Mouse (Mus musculus) cerebellum, adult 2 months (tissue): Measurements from ENCODE around the gene Pgr15l. TPM values are rescaled to one million over a fixed set of nuclear protein-coding genes. Genes with fewer than 3 reads are reported as not detected.

Experiments used
- DNase-seq, 2 experiments: peaks; one replicate each; pipeline ENCODE4 v3.0.0; 2021
- H3K27ac ChIP-seq: fragments of 200-500 bp; 2 replicates; pipeline ENCODE4 v1.5.1; 2012; ENCODE audit warnings: low read length, control low read depth, inconsistent platforms; ENCODE audit not compliant: insufficient read depth
- H3K27me3 ChIP-seq: fragments of 200-500 bp; 2 replicates; pipeline ENCODE4 v1.6.1; 2012; ENCODE audit warnings: inconsistent platforms, mild to moderate bottlenecking, low read length, moderate library complexity; ENCODE audit not compliant: control insufficient read depth, insufficient read depth
- H3K4me1 ChIP-seq: fragments of 200-500 bp; 2 replicates; pipeline ENCODE4 v1.6.1; 2011; ENCODE audit warnings: low read length; ENCODE audit not compliant: control insufficient read depth, insufficient read depth
- H3K4me3 ChIP-seq: fragments of 200-500 bp; replicated peaks from 2 replicates; pipeline ENCODE3; 2011; ENCODE audit warnings: mild to moderate bottlenecking, low read depth, low read length, control low read depth; ENCODE audit not compliant: insufficient read depth
- CTCF ChIP-seq: fragments of 200-500 bp; IDR thresholded peaks from 2 replicates; pipeline ENCODE4 v1.5.1; 2011; ENCODE audit warnings: low read depth, mild to moderate bottlenecking, control low read depth, low read length, moderate library complexity, borderline replicate concordance; ENCODE audit not compliant: insufficient read depth
- POLR2A ChIP-seq: fragments of 200-500 bp; IDR thresholded peaks from 2 replicates; pipeline ENCODE4 v1.6.1; 2011; ENCODE audit warnings: low read length, control low read depth, borderline replicate concordance; ENCODE audit not compliant: insufficient read depth
- WGBS: fragments of 180-500 bp; shearing (Covaris S2); methylation state at CpG from one replicate; pipeline ENCODE4 v1.1.7; 2018; 5-methylcytosine and 5-hydroxymethylcytosine counted together
- polyA plus RNA-seq: library from polyadenylated mRNA; depleted of rRNA; stranded (reverse); fragments of >200 nt; gene quantifications from 2 replicates; pipeline ENCODE4 v1.2.3, GENCODE M21; 2012; rRNA removed

The Pgr15l gene
- 0.51 and 0.61 TPM in 2 replicates for polyA plus RNA-seq

DNA sequence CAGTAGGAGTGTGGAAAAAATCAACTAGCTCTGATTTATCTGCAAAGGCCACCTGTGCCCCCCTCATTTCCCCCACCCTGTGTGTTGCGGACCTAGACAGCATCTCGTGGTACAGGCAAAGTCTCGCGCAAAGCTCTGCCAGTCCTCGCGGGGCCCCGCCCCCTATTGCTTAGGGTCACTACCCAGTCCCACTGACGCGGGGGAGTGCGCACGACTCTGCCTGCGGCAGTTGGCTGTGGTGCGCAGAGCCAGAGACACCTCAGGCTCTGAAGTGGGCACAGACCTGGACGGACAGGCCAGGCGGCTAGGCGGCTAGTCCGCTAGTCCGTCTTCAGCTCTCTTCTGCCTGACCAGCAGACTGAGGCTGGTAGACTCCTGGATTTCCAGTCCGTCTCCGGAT is at the start of gene Pgr15l:
Gene Pgr15l, plus strand, starts transcription at position 228 of the 400 bp plus-strand sequence.
- H3K4me3 ChIP-seq: no peak within 1 kb of the TSS
- WGBS: 11% methylated on average over 17 of the region's 20 CpGs
- no peak for DNase-seq
- no peaks in the 10 kb centered on the region for H3K4me1 ChIP-seq
- TF ChIP-seq POLR2A (no peak), CTCF (no peak)
- H3K27me3 ChIP-seq: no peaks in the 10 kb centered on the region
- H3K27ac ChIP-seq: no peak within 1 kb of the TSS

DNA sequence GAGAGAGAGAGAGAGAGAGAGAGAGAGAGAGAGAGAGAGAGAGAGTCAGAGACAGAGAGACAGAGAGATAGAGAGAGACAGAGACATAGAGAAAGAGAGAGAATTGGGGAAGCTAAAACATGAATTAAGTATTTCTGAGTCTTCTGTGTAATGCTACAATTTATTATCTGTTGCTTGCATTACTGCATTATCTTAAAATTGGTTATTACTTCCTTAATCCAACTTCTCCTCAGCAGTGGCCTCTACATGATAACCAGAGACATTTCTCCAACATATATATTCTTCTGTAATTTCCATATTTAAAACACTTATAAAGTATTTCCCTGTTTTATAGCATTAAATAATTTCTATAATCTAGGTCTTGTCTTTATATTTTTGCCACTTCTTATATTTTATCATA is 44.9 kb upstream of the Pgr15l start:
- H3K27me3 ChIP-seq: no peaks in the 10 kb centered on the region
- DNase-seq: no peak
- no peak overlapping the region for H3K27ac ChIP-seq
- no peak overlapping the region for H3K4me3 ChIP-seq
- TF ChIP-seq POLR2A (no peak), CTCF (no peak)
- no peaks in the 10 kb centered on the region for H3K4me1 ChIP-seq

DNA sequence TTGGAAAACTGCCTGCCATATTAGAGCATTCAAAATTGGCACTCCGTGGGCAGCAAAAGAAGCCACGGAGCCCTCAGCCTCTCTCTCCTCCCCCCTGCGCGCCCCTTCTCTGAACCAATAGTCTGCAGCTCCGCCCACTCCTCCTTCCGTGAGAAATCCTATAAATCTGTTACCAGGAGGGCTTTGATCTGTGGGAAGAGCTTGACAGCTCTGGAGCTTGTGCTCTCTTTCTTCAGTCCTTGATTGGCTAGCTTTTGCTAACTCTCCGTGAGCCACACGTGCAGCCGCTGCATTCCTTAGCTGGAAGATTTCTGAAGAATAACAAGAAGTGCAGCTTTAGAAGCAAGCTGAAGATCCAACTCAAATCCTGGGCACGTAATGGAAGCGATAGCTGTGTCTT is 2.6 kb upstream of the Pgr15l start:
- 8% methylated on average over 9 of the region's 11 CpGs for WGBS
- Histone ChIP-seq H3K4me3 (no peak overlapping the region), H3K27ac (no peak overlapping the region), H3K4me1 (no peaks in the 10 kb centered on the region), H3K27me3 (no peaks in the 10 kb centered on the region)
- no peak for DNase-seq
- TF ChIP-seq POLR2A: no peak
- TF ChIP-seq CTCF: no peak
